Mouse (Mus musculus): ENCODE data around the gene Uba52. TPM values are rescaled to one million over a fixed set of nuclear protein-coding genes. Genes with fewer than 3 reads are reported as not detected.

Uba52 gene
- 779 and 792 TPM in 2 replicates for polyA plus RNA-seq (2016; fragmentation: Nextera tagmentation; extraction: Ambion mirVana)

DNA sequence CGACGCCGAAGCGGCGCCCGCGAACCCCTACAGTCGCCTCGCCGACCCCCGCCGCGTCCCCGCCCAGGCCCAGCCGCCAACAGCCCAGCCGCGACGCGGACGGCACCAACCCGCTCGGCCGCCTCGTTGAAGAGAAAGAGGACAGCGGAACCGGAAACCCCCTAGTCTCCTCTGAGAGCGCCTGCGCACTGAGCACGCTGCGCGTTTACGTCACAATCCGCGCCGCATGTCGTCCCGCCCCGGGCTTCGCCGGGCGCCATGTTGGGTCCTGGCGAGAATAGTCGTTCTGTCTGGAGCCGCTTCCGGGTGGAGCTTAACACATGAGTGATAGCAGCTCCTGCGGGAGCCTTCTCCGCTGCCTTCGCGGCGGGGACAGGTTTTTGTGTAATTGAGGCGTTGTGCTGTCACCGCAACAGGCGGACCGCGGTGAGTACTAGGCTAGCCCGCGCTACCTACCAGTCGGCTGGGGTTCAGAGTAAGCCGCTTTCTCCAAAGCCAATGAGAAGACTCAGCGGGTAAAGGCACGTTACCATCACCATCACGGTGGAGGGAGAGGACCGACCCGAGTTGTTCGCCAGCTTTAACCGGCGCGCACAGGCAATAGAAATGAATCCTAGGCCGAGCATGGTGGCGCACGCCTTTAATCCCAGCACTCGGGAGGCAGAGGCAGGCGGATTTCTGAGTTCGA is at the start of gene Uba52:
Gene Uba52, minus strand, starts transcription at position 574 of the 688 bp plus-strand sequence.
- peak within 1 kb of the TSS; percentile 97 for H3K27ac ChIP-seq (ENCODE audit: poor library complexity, severe bottlenecking)
- peak within 1 kb of the TSS; percentile 98 for H3K9ac ChIP-seq
- H3K9me3 ChIP-seq (replicated peaks) = no peaks in the 10 kb centered on the region
- H3K4me3 ChIP-seq = peak within 1 kb of the TSS; percentile 85
- H3K4me2 ChIP-seq = peak within 1 kb of the TSS; percentile 83
- peaks cover 50% of the 10 kb centered on the region for H3K36me3 ChIP-seq
- peaks cover 37% of the 10 kb centered on the region for H3K4me1 ChIP-seq (replicated peaks)
- H3K27me3 ChIP-seq (replicated peaks) = no peaks in the 10 kb centered on the region
- peak; percentile 87 for ATAC-seq (ENCODE audit: insufficient number of reproducible peaks, low FRiP score)
- under 1% methylated on average over 74 of the region's 74 CpGs for WGBS

DNA sequence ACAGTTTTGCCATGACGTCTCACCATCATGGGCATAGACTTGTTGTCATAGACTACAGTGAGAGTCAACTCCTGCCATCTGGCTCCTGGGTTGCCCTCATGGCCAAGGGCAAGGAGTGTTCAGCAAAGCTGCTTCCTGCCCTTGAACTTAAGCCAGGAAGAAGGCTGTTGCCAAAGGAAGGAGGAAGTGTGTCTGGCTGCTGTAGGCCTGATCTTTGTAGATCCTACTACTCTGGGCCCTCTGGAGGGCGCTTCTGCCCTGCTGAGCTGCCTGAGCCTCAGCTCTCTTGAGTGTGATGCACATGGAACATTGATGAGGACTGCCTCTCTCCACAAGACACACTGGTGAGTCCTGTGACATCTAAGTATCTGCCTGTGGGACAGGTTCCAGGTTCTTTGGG is 49.5 kb upstream of the Uba52 start:
- no peaks in the 10 kb centered on the region for H3K27me3 ChIP-seq (replicated peaks)
- no peak overlapping the region for H3K4me2 ChIP-seq
- 73% methylated on average over 2 of the region's 2 CpGs for WGBS
- 0 out of 2 replicates have a peak, but pooled peaks cover 4% of the 10 kb centered on the region for H3K36me3 ChIP-seq
- H3K4me3 ChIP-seq = no peak overlapping the region
- no peak for ATAC-seq (ENCODE audit: insufficient number of reproducible peaks, low FRiP score)
- peaks cover 78% of the 10 kb centered on the region for H3K4me1 ChIP-seq (replicated peaks)
- H3K27ac ChIP-seq (ENCODE audit: poor library complexity, severe bottlenecking) = peak overlapping the region; percentile 79; the same call in 1 of the 2 replicates
- no peaks in the 10 kb centered on the region for H3K9me3 ChIP-seq (replicated peaks)
- H3K9ac ChIP-seq = 0 out of 2 replicates have a peak overlapping the region, but pooled peaks have one; percentile 11

DNA sequence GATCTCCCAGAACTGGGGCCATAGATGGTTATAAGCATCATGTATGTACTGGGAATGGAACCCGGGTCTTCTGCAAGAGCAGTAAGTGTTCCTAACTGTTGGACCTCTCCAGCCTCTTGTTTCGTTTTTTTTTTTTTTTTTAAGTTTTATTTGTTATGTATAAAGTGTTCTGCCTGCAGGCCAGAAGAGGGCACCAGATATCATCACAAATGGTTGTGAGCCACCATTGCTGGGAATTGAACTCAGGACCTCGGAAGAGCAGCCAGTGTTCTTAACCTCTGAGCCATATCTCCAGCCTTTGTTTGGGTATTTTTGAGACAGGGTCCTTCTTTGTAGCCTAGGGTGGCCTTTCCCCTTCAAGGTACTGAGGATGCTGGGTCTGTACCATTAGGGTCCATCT is 48.4 kb upstream of the Uba52 start:
- WGBS = 74% methylated on average over 3 of the region's 3 CpGs
- no peaks in the 10 kb centered on the region for H3K9me3 ChIP-seq (replicated peaks)
- H3K27ac ChIP-seq (ENCODE audit: poor library complexity, severe bottlenecking) = 0 out of 2 replicates have a peak overlapping the region, but pooled peaks have one; percentile 60
- H3K36me3 ChIP-seq = 0 out of 2 replicates have a peak, but pooled peaks cover 4% of the 10 kb centered on the region
- no peak for ATAC-seq (ENCODE audit: insufficient number of reproducible peaks, low FRiP score)
- H3K4me1 ChIP-seq (replicated peaks) = peaks cover 77% of the 10 kb centered on the region
- no peak overlapping the region for H3K4me2 ChIP-seq
- H3K27me3 ChIP-seq (replicated peaks) = no peaks in the 10 kb centered on the region
- H3K4me3 ChIP-seq = no peak overlapping the region
- no peak overlapping the region for H3K9ac ChIP-seq

DNA sequence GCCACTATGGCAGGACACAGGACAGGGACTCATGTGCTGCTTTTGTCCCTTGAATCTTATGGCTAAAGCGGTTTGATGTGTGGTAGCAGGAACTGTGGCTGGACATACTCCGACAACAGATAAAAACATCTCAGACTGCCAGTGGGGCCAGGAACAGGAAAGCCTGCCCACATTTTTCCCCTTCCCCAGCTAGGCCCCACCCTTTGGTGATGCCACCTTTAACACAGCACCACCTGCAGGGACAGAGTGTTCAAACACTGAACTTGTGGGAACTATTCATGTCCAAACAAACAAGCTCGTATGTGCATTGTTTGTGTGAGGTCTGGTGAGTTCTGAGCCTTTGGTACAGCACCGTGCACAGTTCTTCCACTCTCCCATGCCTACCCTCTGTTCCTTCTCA is 47.7 kb upstream of the Uba52 start:
- no peak overlapping the region for H3K4me3 ChIP-seq
- H3K27ac ChIP-seq (ENCODE audit: poor library complexity, severe bottlenecking) = peak overlapping the region; percentile 60; the same call in 1 of the 2 replicates
- ATAC-seq (ENCODE audit: insufficient number of reproducible peaks, low FRiP score) = no peak
- H3K4me2 ChIP-seq = no peak overlapping the region
- H3K27me3 ChIP-seq (replicated peaks) = no peaks in the 10 kb centered on the region
- H3K4me1 ChIP-seq (replicated peaks) = peaks cover 80% of the 10 kb centered on the region
- 0 out of 2 replicates have a peak, but pooled peaks cover 4% of the 10 kb centered on the region for H3K36me3 ChIP-seq
- peak overlapping the region; percentile 42; the same call in 1 of the 2 replicates for H3K9ac ChIP-seq
- H3K9me3 ChIP-seq (replicated peaks) = no peaks in the 10 kb centered on the region
- WGBS = 38% methylated on average over 4 of the region's 4 CpGs

DNA sequence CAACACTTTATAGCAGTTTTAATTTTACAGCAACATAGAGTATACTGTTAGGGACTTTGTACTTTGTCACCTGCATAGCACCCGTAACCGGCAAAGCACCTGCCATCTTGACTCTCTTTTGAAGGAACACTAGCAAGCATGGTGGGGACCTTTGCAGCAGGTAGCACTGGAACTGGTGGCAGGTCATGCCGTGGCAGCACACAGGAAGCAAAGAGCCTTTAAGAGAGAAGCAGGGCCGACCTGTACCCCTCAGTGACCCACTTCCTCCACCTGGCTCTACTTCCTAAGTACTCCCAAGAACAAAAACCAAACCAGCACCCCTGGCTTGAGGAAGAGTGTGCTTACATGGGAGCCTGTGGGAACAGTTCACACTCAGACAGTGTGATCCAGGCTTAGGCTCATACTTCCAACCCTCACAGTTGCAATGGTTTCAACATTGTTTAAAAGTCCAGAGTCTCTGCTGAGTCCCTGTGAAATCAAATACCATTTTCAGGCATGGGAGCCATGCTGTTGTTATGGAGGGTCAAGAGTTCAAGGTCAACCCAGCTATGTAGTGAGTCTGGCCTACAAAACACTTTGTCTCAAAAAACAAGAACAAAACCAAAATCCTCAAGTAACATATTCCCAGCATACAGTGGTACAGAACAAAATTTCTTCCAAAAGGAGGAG is 44.6 kb upstream of the Uba52 start:
- H3K4me2 ChIP-seq = no peak overlapping the region
- no peak overlapping the region for H3K9ac ChIP-seq
- H3K4me1 ChIP-seq (replicated peaks) = peaks cover 77% of the 10 kb centered on the region
- no peaks in the 10 kb centered on the region for H3K9me3 ChIP-seq (replicated peaks)
- 0 out of 2 replicates have a peak, but pooled peaks cover 4% of the 10 kb centered on the region for H3K36me3 ChIP-seq
- 91% methylated on average over 4 of the region's 4 CpGs for WGBS
- no peaks in the 10 kb centered on the region for H3K27me3 ChIP-seq (replicated peaks)
- ATAC-seq (ENCODE audit: insufficient number of reproducible peaks, low FRiP score) = no peak
- no peak overlapping the region for H3K27ac ChIP-seq (ENCODE audit: poor library complexity, severe bottlenecking)
- H3K4me3 ChIP-seq = no peak overlapping the region

DNA sequence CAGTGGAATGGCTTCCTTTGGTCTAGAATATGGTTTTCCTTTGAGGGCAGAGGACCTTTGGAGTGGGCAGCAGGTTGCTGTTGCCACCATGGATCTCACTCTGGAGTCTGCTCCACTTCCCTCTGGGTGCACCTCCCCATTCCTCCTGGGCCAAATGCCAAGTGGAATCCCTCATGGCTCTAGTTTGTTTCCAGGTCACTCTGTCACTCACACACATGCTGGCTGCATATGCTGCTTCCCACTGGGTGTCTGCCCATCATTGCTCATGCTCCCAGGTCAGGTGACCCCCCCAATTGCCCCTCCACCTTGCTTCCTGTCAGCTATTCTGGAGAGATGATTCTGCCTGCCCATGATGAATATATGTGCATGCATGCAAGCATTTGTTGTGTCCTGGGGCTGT is 43.1 kb upstream of the Uba52 start:
- Histone ChIP-seq H3K4me3 (no peak overlapping the region), H3K9ac (no peak overlapping the region; the same call in 1 of the 2 replicates), H3K4me1 (replicated peaks) (peaks cover 65% of the 10 kb centered on the region), H3K27ac (ENCODE audit: poor library complexity, severe bottlenecking) (peak overlapping the region; percentile 75), H3K4me2 (no peak overlapping the region), H3K27me3 (replicated peaks) (no peaks in the 10 kb centered on the region), H3K36me3 (peaks cover 4% of the 10 kb centered on the region; the same call in 1 of the 2 replicates), H3K9me3 (replicated peaks) (no peaks in the 10 kb centered on the region)
- ATAC-seq (ENCODE audit: insufficient number of reproducible peaks, low FRiP score) = 0 out of 2 replicates have a peak, but pooled peaks have one; percentile 30

DNA sequence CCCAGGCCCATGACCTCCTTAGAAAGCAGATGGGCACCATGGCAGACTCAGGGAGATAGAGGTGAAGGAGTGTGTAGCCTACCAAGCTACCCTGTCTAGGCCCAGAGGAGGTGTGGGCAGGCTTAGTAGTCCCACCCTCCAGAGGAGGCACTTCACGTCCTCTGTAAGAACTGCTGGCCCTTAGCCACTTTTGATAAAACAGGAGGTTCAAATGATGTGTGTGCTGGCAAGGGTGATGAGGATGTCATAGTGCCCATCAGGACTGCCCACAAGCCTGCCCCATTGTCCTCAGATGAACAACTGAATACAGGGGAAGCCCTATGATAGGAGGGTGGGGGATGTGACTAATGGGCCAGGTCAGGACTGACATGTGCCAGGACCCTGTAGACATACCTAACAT is 42.2 kb upstream of the Uba52 start:
- ATAC-seq (ENCODE audit: insufficient number of reproducible peaks, low FRiP score) = peak; percentile 29; the same call in 1 of the 2 replicates
- H3K4me1 ChIP-seq (replicated peaks) = peaks cover 64% of the 10 kb centered on the region
- WGBS = 4% methylated on average over 1 of the region's 1 CpGs

DNA sequence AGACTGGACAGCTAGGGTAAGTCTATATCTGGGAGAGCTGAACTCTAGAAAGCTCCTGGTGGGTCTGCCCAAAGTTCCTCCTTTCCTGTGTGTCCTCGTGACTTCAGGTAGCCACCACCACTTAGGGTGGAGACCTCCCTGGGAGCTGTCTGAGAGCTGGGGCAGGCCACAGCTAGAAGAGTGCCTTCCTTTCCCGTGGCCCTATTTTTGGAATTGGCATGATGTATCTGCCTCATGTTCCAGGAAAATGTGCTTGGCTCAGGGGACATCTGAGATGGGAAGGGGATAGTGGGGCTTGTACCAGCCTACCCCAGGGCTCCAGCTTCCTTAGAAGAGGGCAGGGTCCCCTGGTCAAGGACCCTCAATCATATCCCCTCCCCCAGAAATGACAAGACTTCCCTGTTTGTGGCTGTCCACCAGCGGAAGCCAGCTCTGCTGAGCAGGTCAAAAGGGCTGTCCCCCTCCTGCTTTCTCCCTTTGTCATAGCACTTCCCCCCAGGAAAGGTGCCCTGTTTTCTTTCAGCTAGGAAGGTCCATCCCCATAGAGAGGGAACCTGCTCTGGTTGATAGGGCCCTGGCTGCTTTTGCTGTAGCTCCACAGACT is 41.1 kb upstream of the Uba52 start:
- 0 out of 2 replicates have a peak, but pooled peaks have one; percentile 17 for ATAC-seq (ENCODE audit: insufficient number of reproducible peaks, low FRiP score)
- H3K4me3 ChIP-seq = no peak overlapping the region
- no peak overlapping the region for H3K9ac ChIP-seq
- H3K4me1 ChIP-seq (replicated peaks) = peaks cover 60% of the 10 kb centered on the region
- no peaks in the 10 kb centered on the region for H3K27me3 ChIP-seq (replicated peaks)
- H3K9me3 ChIP-seq (replicated peaks) = no peaks in the 10 kb centered on the region
- peak overlapping the region; percentile 10; the same call in 1 of the 2 replicates for H3K4me2 ChIP-seq
- WGBS = 38% methylated on average over 3 of the region's 3 CpGs
- peak overlapping the region; percentile 49 for H3K27ac ChIP-seq (ENCODE audit: poor library complexity, severe bottlenecking)
- peaks cover 4% of the 10 kb centered on the region; the same call in 1 of the 2 replicates for H3K36me3 ChIP-seq

More for the DNA sequence above, 42.2 kb upstream of the Uba52 start:
- H3K27me3 ChIP-seq (replicated peaks) = no peaks in the 10 kb centered on the region
- H3K9me3 ChIP-seq (replicated peaks) = no peaks in the 10 kb centered on the region
- no peak overlapping the region for H3K4me2 ChIP-seq
- 0 out of 2 replicates have a peak overlapping the region, but pooled peaks have one; percentile 46 for H3K9ac ChIP-seq
- H3K4me3 ChIP-seq = no peak overlapping the region
- H3K36me3 ChIP-seq = peaks cover 4% of the 10 kb centered on the region; the same call in 1 of the 2 replicates
- H3K27ac ChIP-seq (ENCODE audit: poor library complexity, severe bottlenecking) = peak overlapping the region; percentile 75; the same call in 1 of the 2 replicates

DNA sequence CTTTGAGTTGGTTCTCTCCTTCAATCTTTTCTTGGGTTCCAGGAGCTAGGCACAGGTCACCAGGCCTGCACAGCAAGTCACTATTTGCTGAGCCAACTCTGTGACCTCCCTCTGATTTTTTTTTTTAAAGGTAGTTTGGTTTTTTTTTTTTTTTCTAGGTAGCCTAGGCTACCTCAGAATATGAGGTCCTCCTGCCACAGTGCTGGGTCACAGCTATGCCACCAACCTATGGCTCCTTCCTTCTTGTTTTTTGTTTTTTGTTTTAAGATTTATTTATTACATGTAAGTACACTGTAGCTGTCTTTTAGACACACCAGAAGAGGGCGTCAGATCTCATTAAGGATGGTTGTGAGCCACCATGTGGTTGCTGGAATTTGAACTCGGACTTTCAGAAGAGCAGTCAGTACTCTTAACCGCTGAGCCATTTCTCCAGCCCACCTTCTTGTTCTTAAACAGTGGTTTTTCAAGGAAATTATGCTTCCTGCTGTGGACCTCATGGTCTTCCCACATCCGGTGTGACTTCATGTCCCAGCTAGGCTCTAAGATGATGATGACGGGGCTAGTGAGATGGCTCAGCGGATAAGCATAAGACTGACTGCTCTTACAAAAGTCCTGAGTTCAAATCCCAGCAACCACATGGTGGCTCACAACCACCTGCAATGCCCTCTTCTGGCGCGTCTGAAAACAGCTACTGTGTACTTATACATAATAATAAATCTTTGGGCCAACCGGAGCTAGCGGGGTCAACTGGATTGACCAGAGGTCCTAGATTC is 39.0 kb upstream of the Uba52 start:
- Histone ChIP-seq H3K9me3 (replicated peaks) (no peaks in the 10 kb centered on the region), H3K4me2 (no peak overlapping the region), H3K9ac (no peak overlapping the region), H3K4me1 (replicated peaks) (peaks cover 66% of the 10 kb centered on the region), H3K27me3 (replicated peaks) (no peaks in the 10 kb centered on the region), H3K36me3 (peaks cover 4% of the 10 kb centered on the region; the same call in 1 of the 2 replicates), H3K27ac (ENCODE audit: poor library complexity, severe bottlenecking) (no peak overlapping the region), H3K4me3 (no peak overlapping the region)
- ATAC-seq (ENCODE audit: insufficient number of reproducible peaks, low FRiP score) = no peak
- 88% methylated on average over 10 of the region's 10 CpGs for WGBS

DNA sequence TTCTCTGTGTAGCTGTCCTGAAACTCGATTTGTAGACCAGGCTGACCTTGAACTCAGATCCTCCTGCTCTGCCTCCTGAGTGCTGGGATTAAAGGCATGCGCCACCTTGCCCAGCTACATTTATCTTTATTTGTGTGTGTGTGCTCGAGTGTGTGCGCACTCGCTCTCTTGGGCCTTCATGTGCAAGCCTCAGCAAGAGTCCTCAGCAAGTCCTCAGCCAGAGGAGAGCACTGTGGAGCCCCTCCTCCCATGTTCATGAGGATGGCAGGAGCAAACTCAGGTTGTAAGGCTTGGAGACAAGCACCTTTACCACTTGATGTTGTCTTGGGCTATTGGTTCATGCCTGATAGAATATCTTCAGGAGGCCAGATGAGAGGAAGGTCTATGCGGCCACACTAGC is 37.2 kb upstream of the Uba52 start:
- H3K27me3 ChIP-seq (replicated peaks) = no peaks in the 10 kb centered on the region
- H3K36me3 ChIP-seq = peaks cover 4% of the 10 kb centered on the region; the same call in 1 of the 2 replicates
- H3K9me3 ChIP-seq (replicated peaks) = no peaks in the 10 kb centered on the region
- H3K4me1 ChIP-seq (replicated peaks) = peaks cover 65% of the 10 kb centered on the region
- ATAC-seq (ENCODE audit: insufficient number of reproducible peaks, low FRiP score) = no peak
- H3K9ac ChIP-seq = no peak overlapping the region
- WGBS = 89% methylated on average over 6 of the region's 6 CpGs
- no peak overlapping the region for H3K4me3 ChIP-seq
- H3K4me2 ChIP-seq = no peak overlapping the region
- 0 out of 2 replicates have a peak overlapping the region, but pooled peaks have one; percentile 16 for H3K27ac ChIP-seq (ENCODE audit: poor library complexity, severe bottlenecking)

Measured in heart, embryonic 12.5 days (tissue).